Mouse (Mus musculus) megakaryocyte, embryonic 14.5 days (primary cell): ENCODE measurements around the gene Rtp3. TPM values are rescaled to one million over a fixed set of nuclear protein-coding genes. Genes with fewer than 3 reads are reported as not detected.

Experiments
- H3K27me3 ChIP-seq: replicated peaks from 2 replicates; pipeline ENCODE3; 2012; ENCODE audit warnings: inconsistent platforms
- H3K36me3 ChIP-seq: replicated peaks from 2 replicates; pipeline ENCODE3; 2012; ENCODE audit warnings: low read length, inconsistent platforms, mixed read lengths
- H3K4me1 ChIP-seq: 2 replicates; pipeline ENCODE4 v1.6.1; 2012; ENCODE audit warnings: inconsistent platforms
- H3K4me3 ChIP-seq: replicated peaks from 2 replicates; pipeline ENCODE3; 2012; ENCODE audit warnings: moderate library complexity, mild to moderate bottlenecking, inconsistent platforms
- H3K9me3 ChIP-seq: 2 replicates; pipeline ENCODE4 v1.6.1; 2012; ENCODE audit warnings: inconsistent platforms
- FLI1 ChIP-seq: IDR thresholded peaks from 2 replicates; pipeline ENCODE4 v1.6.1; 2012; ENCODE audit warnings: low read length, inconsistent platforms, mixed read lengths
- GATA1 ChIP-seq: IDR thresholded peaks from 3 replicates; pipeline ENCODE4 v1.6.1; 2012; ENCODE audit warnings: mixed read lengths, low read length, inconsistent platforms, borderline replicate concordance
- polyA plus RNA-seq: library from polyadenylated mRNA; stranded (reverse); fragments of >175 nt; gene quantifications from 2 replicates; pipeline ENCODE4 v1.2.3, GENCODE M21; 2012; ENCODE audit warnings: low replicate concordance; ENCODE audit not compliant: insufficient read depth

Rtp3 gene
- polyA plus RNA-seq, 1 experiment, result not detected

DNA sequence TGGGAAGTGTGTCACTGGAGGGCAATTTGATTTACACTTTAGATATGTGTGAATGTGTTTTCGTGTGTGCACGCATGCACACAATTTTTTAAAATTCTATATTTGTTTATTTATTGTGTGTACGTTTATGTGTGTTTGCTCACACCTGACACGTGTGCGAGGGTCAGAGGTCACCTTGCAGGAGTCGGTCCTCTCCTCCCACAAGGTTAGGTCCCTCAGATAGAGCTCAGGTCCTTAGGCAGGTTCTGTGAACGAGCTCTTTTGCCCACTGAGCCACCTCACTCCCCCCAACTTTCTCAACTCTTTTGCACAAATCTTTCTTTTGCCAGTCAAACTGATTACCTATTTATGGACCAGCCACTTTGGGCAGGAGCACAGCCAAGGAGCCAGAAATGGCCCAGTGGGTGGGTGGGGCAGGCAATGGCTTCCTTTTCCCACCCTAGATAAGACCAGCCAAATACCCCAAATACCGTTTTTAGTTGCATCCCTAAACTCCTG, 41.5 kb downstream of the Rtp3 start:
- Histone ChIP-seq H3K9me3 (0 out of 2 replicates have a peak, but pooled peaks cover 2% of the 10 kb centered on the region), H3K4me3 (no peak overlapping the region), H3K27me3 (peaks cover 32% of the 10 kb centered on the region), H3K4me1 (peaks cover 45% of the 10 kb centered on the region), H3K36me3 (no peaks in the 10 kb centered on the region)
- no peak for TF ChIP-seq GATA1
- no peak for TF ChIP-seq FLI1

DNA sequence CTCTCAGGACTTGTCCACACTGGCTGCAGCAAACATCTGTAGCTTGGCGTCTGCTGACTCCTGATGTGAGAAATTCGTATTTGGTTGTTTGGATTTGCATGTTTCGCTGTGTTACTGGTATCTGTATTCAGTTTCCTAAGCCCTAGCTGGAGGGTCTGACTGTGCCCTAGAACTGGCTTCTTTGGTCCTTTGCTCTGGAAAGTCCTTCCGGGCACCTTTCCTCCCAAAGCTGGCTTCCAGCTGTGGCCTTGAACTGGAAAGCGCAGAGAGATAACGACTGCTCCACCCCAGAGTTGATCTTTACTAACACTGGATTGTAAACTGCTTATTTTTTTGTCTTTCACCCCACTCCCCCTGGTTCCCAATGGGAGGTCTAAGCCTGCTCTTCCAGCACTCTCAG, 42.5 kb downstream of the Rtp3 start:
- Histone ChIP-seq H3K4me1 (peaks cover 36% of the 10 kb centered on the region), H3K4me3 (no peak overlapping the region), H3K9me3 (0 out of 2 replicates have a peak, but pooled peaks cover 2% of the 10 kb centered on the region), H3K27me3 (peaks cover 26% of the 10 kb centered on the region), H3K36me3 (no peaks in the 10 kb centered on the region)
- TF ChIP-seq FLI1 (no peak), GATA1 (no peak)

DNA sequence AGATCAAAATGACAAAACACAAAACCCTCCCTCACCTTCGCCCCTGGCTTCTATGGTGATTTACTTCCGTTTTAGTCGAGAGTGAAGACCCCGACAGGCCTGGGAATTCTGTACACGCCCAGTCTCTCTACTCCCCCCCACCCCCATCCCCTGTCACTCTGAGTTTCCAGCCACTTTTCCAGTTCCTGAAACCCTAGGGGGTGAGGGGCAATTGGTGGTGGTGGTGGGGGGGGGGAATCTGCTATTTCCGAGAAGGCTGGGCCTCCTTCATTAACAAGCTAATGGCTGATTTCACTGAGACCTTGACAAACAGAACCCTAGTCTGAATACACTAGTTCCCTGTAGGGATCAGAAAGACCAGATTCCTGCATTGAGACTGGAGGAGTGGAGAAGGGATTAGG, 43.1 kb downstream of the Rtp3 start:
- Histone ChIP-seq H3K27me3 (peaks cover 28% of the 10 kb centered on the region), H3K9me3 (0 out of 2 replicates have a peak, but pooled peaks cover 2% of the 10 kb centered on the region), H3K36me3 (no peaks in the 10 kb centered on the region), H3K4me1 (peaks cover 30% of the 10 kb centered on the region), H3K4me3 (no peak overlapping the region)
- no peak for TF ChIP-seq FLI1
- no peak for TF ChIP-seq GATA1

DNA sequence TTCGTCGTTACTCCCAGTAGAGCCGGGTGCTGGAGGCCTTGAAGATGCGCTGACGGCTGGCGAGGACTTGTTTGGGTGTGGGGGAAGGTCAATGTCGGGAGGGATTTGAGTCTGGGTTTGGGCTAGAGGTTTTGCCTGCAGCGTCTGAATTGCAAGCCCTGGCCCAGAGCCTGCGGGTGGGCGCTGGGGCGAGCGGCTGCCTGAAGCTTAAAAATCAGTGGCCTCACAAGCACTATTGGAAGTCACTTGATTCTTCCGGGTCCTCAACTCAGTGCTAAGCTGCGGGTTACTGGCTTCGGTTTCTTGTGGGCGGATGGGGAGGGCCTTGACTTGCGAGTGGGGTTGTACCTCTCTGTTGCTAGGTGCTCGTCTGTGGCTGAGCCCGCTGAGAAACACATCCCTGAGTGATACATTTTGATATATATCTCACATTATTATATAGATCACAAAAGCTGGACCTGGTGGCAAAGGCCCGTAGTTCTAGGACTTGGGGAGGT, 43.8 kb downstream of the Rtp3 start:
- peaks cover 34% of the 10 kb centered on the region for H3K27me3 ChIP-seq
- H3K9me3 ChIP-seq, result 0 out of 2 replicates have a peak, but pooled peaks cover 2% of the 10 kb centered on the region

DNA sequence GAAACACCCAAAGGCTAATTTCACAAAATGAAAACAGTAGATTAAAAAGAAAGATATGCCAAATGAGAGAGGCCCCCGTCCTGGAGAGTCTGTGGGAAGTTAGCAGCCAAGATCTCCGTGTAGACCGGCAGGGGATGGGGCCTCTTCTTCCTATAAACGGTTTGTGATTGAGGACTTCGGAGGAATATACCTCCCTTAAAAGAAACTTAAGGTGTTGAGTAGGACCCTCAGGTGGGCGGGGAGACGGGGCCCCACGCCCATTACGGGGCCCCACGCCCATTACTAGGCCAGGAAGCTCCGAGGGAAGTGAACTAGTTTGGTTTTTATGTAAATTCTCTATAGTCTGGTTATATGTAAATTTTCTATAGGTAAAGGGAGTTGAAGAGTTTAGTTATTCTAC, 44.5 kb downstream of the Rtp3 start, which contains the start of gene Tdgf1:
Tdgf1 (minus strand) TSS at position 233 of the 400 bp plus-strand sequence.
- no peak for TF ChIP-seq FLI1
- TF ChIP-seq GATA1, result no peak
- H3K9me3 ChIP-seq, result 0 out of 2 replicates have a peak, but pooled peaks cover 2% of the 10 kb centered on the region
- H3K4me3 ChIP-seq, result no peak within 1 kb of the TSS
- H3K4me1 ChIP-seq, result peaks cover 17% of the 10 kb centered on the region
- no peaks in the 10 kb centered on the region for H3K36me3 ChIP-seq
- H3K27me3 ChIP-seq, result peaks cover 38% of the 10 kb centered on the region

More for the DNA sequence above, 43.8 kb downstream of the Rtp3 start:
- no peak overlapping the region for H3K4me3 ChIP-seq
- TF ChIP-seq FLI1, result no peak
- TF ChIP-seq GATA1, result no peak
- H3K36me3 ChIP-seq, result no peaks in the 10 kb centered on the region
- H3K4me1 ChIP-seq, result peaks cover 23% of the 10 kb centered on the region

- H3K4me1 ChIP-seq, result peaks cover 15% of the 10 kb centered on the region
- TF ChIP-seq FLI1 (no peak), GATA1 (no peak)
- 0 out of 2 replicates have a peak, but pooled peaks cover 2% of the 10 kb centered on the region for H3K9me3 ChIP-seq
- H3K36me3 ChIP-seq, result no peaks in the 10 kb centered on the region
- H3K4me3 ChIP-seq, result no peak overlapping the region
- H3K27me3 ChIP-seq, result peaks cover 38% of the 10 kb centered on the region
Measured at GRCm38 (mm10) chr9:110945343-110945742, 45.0 kb downstream of the Rtp3 start.

DNA sequence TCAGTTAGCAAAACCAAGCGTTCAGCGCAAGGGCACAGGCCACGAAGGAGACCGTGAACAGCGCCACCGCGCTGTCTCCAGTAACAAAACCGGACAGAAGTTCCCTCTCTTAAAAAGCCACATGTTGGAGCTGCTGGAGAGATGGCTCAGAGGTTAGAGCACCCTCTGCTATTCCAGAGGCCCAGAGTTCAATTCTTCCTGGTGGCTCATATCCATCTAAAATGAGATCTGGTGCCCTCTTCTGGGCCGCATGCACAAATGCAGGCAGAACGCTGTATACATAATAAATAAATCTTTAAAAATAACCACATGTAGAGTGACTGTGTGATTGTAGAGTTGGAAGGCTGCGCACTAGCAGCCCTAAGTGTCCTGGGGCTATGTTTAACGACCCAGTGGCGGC, 46.1 kb downstream of the Rtp3 start:
- H3K36me3 ChIP-seq, result no peaks in the 10 kb centered on the region
- H3K9me3 ChIP-seq, result no peaks in the 10 kb centered on the region
- no peak for TF ChIP-seq GATA1
- TF ChIP-seq FLI1, result no peak
- H3K4me1 ChIP-seq, result peaks cover 13% of the 10 kb centered on the region
- no peak overlapping the region for H3K4me3 ChIP-seq
- H3K27me3 ChIP-seq, result peaks cover 38% of the 10 kb centered on the region

DNA sequence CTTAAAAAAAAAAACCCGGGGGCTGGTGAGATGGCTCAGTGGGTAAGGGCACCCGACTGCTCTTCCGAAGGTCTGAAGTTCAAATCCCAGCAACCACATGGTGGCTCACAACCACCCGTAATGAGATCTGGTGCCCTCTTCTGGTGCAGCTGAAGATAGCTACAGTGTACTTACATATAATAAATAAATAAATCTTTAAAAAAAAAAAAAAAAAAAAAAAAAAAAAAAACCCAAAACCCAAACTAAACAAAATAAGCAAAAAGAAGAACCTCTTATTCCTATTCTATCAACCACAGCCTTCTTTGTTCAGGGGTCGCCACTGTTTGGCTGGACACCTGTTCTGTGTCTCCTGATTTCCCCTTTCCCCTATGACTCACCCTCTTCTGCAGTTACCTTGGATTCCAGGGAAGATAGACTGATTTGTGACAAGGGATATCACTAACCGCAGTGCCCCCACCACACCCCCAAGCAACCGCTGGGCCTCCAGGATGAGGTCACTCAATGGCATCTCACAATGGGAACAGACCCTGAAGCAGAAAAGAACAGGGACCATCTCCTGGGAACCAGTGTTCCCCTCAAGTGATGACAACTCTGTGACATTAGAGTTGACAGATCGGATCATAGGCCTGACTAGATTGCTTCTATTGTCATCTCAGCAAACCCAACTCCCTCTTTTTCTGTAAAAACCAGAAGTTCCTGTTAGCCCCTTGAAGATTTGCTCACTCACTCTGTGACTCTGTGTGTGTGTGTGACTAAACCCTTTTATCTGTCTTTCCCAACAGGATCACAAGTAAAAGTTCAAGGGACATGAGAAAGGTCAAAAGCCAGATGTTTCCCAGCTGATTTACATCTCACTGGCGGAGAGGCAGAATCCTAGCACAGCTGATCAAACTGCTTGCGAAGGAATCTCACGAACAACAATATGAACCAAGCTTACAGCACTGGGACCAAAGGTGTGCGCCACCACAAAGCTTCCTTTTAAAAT, 52.6 kb downstream of the Rtp3 start:
- Histone ChIP-seq H3K4me1 (no peaks in the 10 kb centered on the region), H3K27me3 (peaks cover 39% of the 10 kb centered on the region), H3K36me3 (no peaks in the 10 kb centered on the region), H3K4me3 (no peak overlapping the region), H3K9me3 (no peaks in the 10 kb centered on the region)
- no peak for TF ChIP-seq FLI1
- no peak for TF ChIP-seq GATA1

- no peak for TF ChIP-seq GATA1
- no peak for TF ChIP-seq FLI1
- Histone ChIP-seq H3K4me1 (no peaks in the 10 kb centered on the region), H3K9me3 (no peaks in the 10 kb centered on the region), H3K36me3 (no peaks in the 10 kb centered on the region), H3K4me3 (no peak overlapping the region), H3K27me3 (peaks cover 26% of the 10 kb centered on the region)
Measured at GRCm38 (mm10) chr9:110935941-110936340, 54.4 kb downstream of the Rtp3 start.

Other genes with a start within 250 kb of the Rtp3 start
- gene Myl3, start 248.7 kb downstream of the Rtp3 start, polyA plus RNA-seq, result not detected in 2 replicates
- 0.11 TPM in 1 of 2 replicates, not detected in the other for gene Pth1r, start 243.4 kb downstream of the Rtp3 start, polyA plus RNA-seq
- not detected in 2 replicates for gene Prss42, start 192.4 kb downstream of the Rtp3 start, polyA plus RNA-seq
- not detected in 2 replicates for gene Prss44, start 176.6 kb downstream of the Rtp3 start, polyA plus RNA-seq
- not detected in 2 replicates for gene Prss43, start 163.9 kb downstream of the Rtp3 start, polyA plus RNA-seq
- gene Prss45, start 156.0 kb downstream of the Rtp3 start, polyA plus RNA-seq, result not detected in 2 replicates
- not detected in 2 replicates for gene Prss46, start 146.1 kb downstream of the Rtp3 start, polyA plus RNA-seq
- gene Prss50, start 132.6 kb downstream of the Rtp3 start, polyA plus RNA-seq, result 0.70 TPM in 1 of 2 replicates, not detected in the other
- 2.1 and 6.7 TPM in 2 replicates for gene Als2cl, start 110.7 kb downstream of the Rtp3 start, polyA plus RNA-seq
- gene Tmie, start 110.5 kb downstream of the Rtp3 start, polyA plus RNA-seq, result 2.2 and 4.5 TPM in 2 replicates
- not detected in 2 replicates for gene Fam240a, start 73.7 kb downstream of the Rtp3 start, polyA plus RNA-seq
- gene Tdgf1, start 44.4 kb downstream of the Rtp3 start, polyA plus RNA-seq, result not detected in 2 replicates
- not detected in 2 replicates for gene Lrrc2, start 39.0 kb downstream of the Rtp3 start, polyA plus RNA-seq
- gene Ltf, start 28.7 kb upstream of the Rtp3 start, polyA plus RNA-seq, result 7.6 TPM in 1 of 2 replicates, not detected in the other
- gene Ccrl2, start 66.9 kb upstream of the Rtp3 start, polyA plus RNA-seq, result 1.6 TPM in 1 of 2 replicates, not detected in the other
- gene Lrrfip2, start 127.0 kb upstream of the Rtp3 start, polyA plus RNA-seq, result 28.3 and 112 TPM in 2 replicates